Mouse (Mus musculus): ENCODE measurements around the gene Fdxr. TPM values are rescaled to one million over a fixed set of nuclear protein-coding genes. Genes with fewer than 3 reads are reported as not detected.

Gene Fdxr
- total and polyA plus RNA-seq, 2 experiments from 2014 or later: 14.8 to 18.8 TPM

GRCm38 (mm10) chr11:115247945-115248344 is 28.9 kb downstream of the Fdxr start:
- H3K36me3 ChIP-seq (ENCODE audit: insufficient read depth, low read length): peaks cover 22% of the 10 kb centered on the region
- no peak overlapping the region for H3K9ac ChIP-seq (replicated peaks; ENCODE audit: low read length, poor library complexity, severe bottlenecking)
- H3K4me1 ChIP-seq (ENCODE audit: insufficient read depth, low read length): no peaks in the 10 kb centered on the region; the same call in none of the 2 replicates
- no peak for DNase-seq (ENCODE audit: low spot score)
- H3K4me3 ChIP-seq (ENCODE audit: low read depth, low read length): no peak overlapping the region
- H3K27ac ChIP-seq (ENCODE audit: low read depth, low read length): no peak overlapping the region
- ATAC-seq (ENCODE audit: low FRiP score): no peak
- no peak overlapping the region for H3K4me2 ChIP-seq (ENCODE audit: low read depth, low read length, poor library complexity, severe bottlenecking)
- H3K27me3 ChIP-seq (ENCODE audit: insufficient read depth, low read length): peaks cover 29% of the 10 kb centered on the region
- no peak for TF ChIP-seq CTCF (IDR thresholded peaks at IDR 0.05)
- H3K9me3 ChIP-seq (ENCODE audit: low read length): no peaks in the 10 kb centered on the region
- WGBS: 74% methylated on average over 6 of the region's 6 CpGs

GRCm38 (mm10) chr11:115247240-115247639 is 29.6 kb downstream of the Fdxr start:
- no peak overlapping the region for H3K4me2 ChIP-seq (ENCODE audit: low read depth, low read length, poor library complexity, severe bottlenecking)
- peaks cover 29% of the 10 kb centered on the region for H3K27me3 ChIP-seq (ENCODE audit: insufficient read depth, low read length)
- DNase-seq (ENCODE audit: low spot score) (no peak), ATAC-seq (ENCODE audit: low FRiP score) (no peak)
- H3K4me3 ChIP-seq (ENCODE audit: low read depth, low read length): no peak overlapping the region
- H3K4me1 ChIP-seq (ENCODE audit: insufficient read depth, low read length): no peaks in the 10 kb centered on the region; the same call in none of the 2 replicates
- WGBS: 31% methylated on average over 3 of the region's 3 CpGs
- no peak for TF ChIP-seq CTCF (IDR thresholded peaks at IDR 0.05)
- H3K9ac ChIP-seq (replicated peaks; ENCODE audit: low read length, poor library complexity, severe bottlenecking): no peak overlapping the region
- H3K27ac ChIP-seq (ENCODE audit: low read depth, low read length): no peak overlapping the region
- H3K36me3 ChIP-seq (ENCODE audit: insufficient read depth, low read length): peaks cover 25% of the 10 kb centered on the region
- no peaks in the 10 kb centered on the region for H3K9me3 ChIP-seq (ENCODE audit: low read length)

GRCm38 (mm10) chr11:115246386-115246785 is 30.5 kb downstream of the Fdxr start:
- no peak for TF ChIP-seq CTCF (IDR thresholded peaks at IDR 0.05)

GRCm38 (mm10) chr11:115244840-115245239 is 32.0 kb downstream of the Fdxr start:
- H3K4me3 ChIP-seq (ENCODE audit: low read depth, low read length): no peak overlapping the region
- H3K27ac ChIP-seq (ENCODE audit: low read depth, low read length): no peak overlapping the region
- TF ChIP-seq CTCF (IDR thresholded peaks at IDR 0.05): no peak
- H3K9ac ChIP-seq (replicated peaks; ENCODE audit: low read length, poor library complexity, severe bottlenecking): no peak overlapping the region
- ATAC-seq (ENCODE audit: low FRiP score) (no peak), DNase-seq (ENCODE audit: low spot score) (no peak)
- peaks cover 28% of the 10 kb centered on the region for H3K36me3 ChIP-seq (ENCODE audit: insufficient read depth, low read length)
- no peaks in the 10 kb centered on the region; the same call in none of the 2 replicates for H3K4me1 ChIP-seq (ENCODE audit: insufficient read depth, low read length)
- no peaks in the 10 kb centered on the region for H3K9me3 ChIP-seq (ENCODE audit: low read length)
- no peak overlapping the region for H3K4me2 ChIP-seq (ENCODE audit: low read depth, low read length, poor library complexity, severe bottlenecking)
- H3K27me3 ChIP-seq (ENCODE audit: insufficient read depth, low read length): peaks cover 15% of the 10 kb centered on the region
- WGBS: 88% methylated on average over 8 of the region's 8 CpGs

More at GRCm38 (mm10) chr11:115246386-115246785, 30.5 kb downstream of the Fdxr start:
- Histone ChIP-seq H3K4me1 (ENCODE audit: insufficient read depth, low read length) (no peaks in the 10 kb centered on the region; the same call in none of the 2 replicates), H3K27ac (ENCODE audit: low read depth, low read length) (no peak overlapping the region), H3K27me3 (ENCODE audit: insufficient read depth, low read length) (peaks cover 29% of the 10 kb centered on the region), H3K9ac (replicated peaks; ENCODE audit: low read length, poor library complexity, severe bottlenecking) (no peak overlapping the region), H3K9me3 (ENCODE audit: low read length) (no peaks in the 10 kb centered on the region), H3K36me3 (ENCODE audit: insufficient read depth, low read length) (peaks cover 25% of the 10 kb centered on the region), H3K4me3 (ENCODE audit: low read depth, low read length) (no peak overlapping the region), H3K4me2 (ENCODE audit: low read depth, low read length, poor library complexity, severe bottlenecking) (no peak overlapping the region)
- no peak for DNase-seq (ENCODE audit: low spot score)
- 61% methylated on average over 8 of the region's 8 CpGs for WGBS
- no peak for ATAC-seq (ENCODE audit: low FRiP score)

- Histone ChIP-seq H3K9me3 (ENCODE audit: low read length) (no peaks in the 10 kb centered on the region), H3K4me2 (ENCODE audit: low read depth, low read length, poor library complexity, severe bottlenecking) (no peak overlapping the region), H3K9ac (replicated peaks; ENCODE audit: low read length, poor library complexity, severe bottlenecking) (no peak overlapping the region), H3K4me3 (ENCODE audit: low read depth, low read length) (no peak overlapping the region), H3K27me3 (ENCODE audit: insufficient read depth, low read length) (peaks cover 7% of the 10 kb centered on the region), H3K4me1 (ENCODE audit: insufficient read depth, low read length) (no peaks in the 10 kb centered on the region; the same call in none of the 2 replicates), H3K36me3 (ENCODE audit: insufficient read depth, low read length) (peaks cover 31% of the 10 kb centered on the region), H3K27ac (ENCODE audit: low read depth, low read length) (no peak overlapping the region)
- 88% methylated on average over 12 of the region's 12 CpGs for WGBS
- DNase-seq (ENCODE audit: low spot score) (no peak), ATAC-seq (ENCODE audit: low FRiP score) (no peak)
- TF ChIP-seq CTCF (IDR thresholded peaks at IDR 0.05): no peak
Measured at GRCm38 (mm10) chr11:115243783-115244182, 33.1 kb downstream of the Fdxr start.

GRCm38 (mm10) chr11:115242746-115243145 is 34.1 kb downstream of the Fdxr start:
- H3K4me2 ChIP-seq (ENCODE audit: low read depth, low read length, poor library complexity, severe bottlenecking): no peak overlapping the region
- H3K4me3 ChIP-seq (ENCODE audit: low read depth, low read length): no peak overlapping the region
- no peak for ATAC-seq (ENCODE audit: low FRiP score)
- no peak for DNase-seq (ENCODE audit: low spot score)
- H3K36me3 ChIP-seq (ENCODE audit: insufficient read depth, low read length): peaks cover 31% of the 10 kb centered on the region
- no peaks in the 10 kb centered on the region for H3K9me3 ChIP-seq (ENCODE audit: low read length)
- 77% methylated on average over 3 of the region's 3 CpGs for WGBS
- TF ChIP-seq CTCF (IDR thresholded peaks at IDR 0.05): no peak
- H3K9ac ChIP-seq (replicated peaks; ENCODE audit: low read length, poor library complexity, severe bottlenecking): no peak overlapping the region
- no peak overlapping the region for H3K27ac ChIP-seq (ENCODE audit: low read depth, low read length)
- H3K4me1 ChIP-seq (ENCODE audit: insufficient read depth, low read length): no peaks in the 10 kb centered on the region; the same call in none of the 2 replicates
- H3K27me3 ChIP-seq (ENCODE audit: insufficient read depth, low read length): no peaks in the 10 kb centered on the region

Data from midbrain, postnatal 0 days (tissue).